Mouse (Mus musculus) ES-Bruce4 (cell line): ENCODE results near the gene Olfr1242.

Experiments
- CTCF ChIP-seq: IDR thresholded peaks from one replicate; pipeline ENCODE4 v1.8.1; 2011; ENCODE audit warnings: low read depth, low read length
- EP300 ChIP-seq: IDR thresholded peaks from 2 replicates; pipeline ENCODE4 v1.6.1; 2011; ENCODE audit warnings: low read depth, low read length; ENCODE audit not compliant: insufficient read depth
- POLR2A ChIP-seq: IDR thresholded peaks from one replicate; pipeline ENCODE4 v1.8.1; 2011; ENCODE audit warnings: low read length; ENCODE audit not compliant: insufficient read depth

GRCm38 (mm10) chr2:89544516-89544915 lies 46.4 kb upstream of the Olfr1242 start:
- TF ChIP-seq CTCF (no peak), POLR2A (no peak), EP300 (no peak)
